Mouse (Mus musculus): Measurements from ENCODE around the gene Itga4. TPM values are rescaled to one million over a fixed set of nuclear protein-coding genes. Genes with fewer than 3 reads are reported as not detected.

The Itga4 gene
- total RNA-seq, 1 experiment from 2014 or later, result 1.2 TPM

DNA sequence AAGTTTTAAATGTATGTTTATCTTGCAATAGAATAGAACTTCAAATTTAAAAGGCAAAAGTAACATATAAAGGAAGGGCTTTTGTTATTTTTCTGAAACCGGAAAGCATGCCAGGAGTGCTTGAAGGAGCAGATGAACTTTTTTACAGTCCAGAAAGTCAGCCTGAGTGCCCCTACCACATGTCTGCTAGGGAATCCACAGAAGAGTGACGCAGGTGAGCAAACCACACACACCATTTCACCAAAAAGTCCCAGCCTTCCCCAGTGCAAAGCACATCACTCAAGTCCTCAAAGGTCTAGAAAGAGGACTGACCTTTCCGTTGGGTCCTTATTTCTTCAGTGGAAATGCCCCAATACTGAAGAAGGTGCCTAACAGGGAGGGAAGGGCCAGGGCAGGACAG, 11.3 kb downstream of the Itga4 start:
- no peak for DNase-seq

DNA sequence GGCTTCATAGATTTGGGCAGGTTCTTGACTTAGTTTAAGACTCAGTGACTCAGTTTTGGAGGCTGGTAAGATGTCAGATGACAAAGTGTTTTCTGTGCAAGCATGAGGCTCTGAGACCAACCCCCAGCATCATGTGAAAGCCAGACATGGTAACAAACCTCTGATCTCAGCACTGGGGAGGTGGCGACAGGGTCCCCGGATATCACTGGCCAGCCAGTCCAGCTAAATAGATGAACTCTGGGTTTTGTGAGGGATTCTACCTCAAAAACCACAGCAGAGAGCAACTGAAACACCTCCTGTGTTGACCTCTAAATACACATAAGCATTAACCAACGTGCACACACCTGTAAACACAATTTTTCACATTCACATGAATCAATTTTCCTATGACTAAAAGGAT, 12.0 kb downstream of the Itga4 start:
- DNase-seq, result no peak

- DNase-seq, result no peak
These were observed 13.6 kb downstream of the Itga4 start for GRCm38 (mm10) chr2:79268863-79269262.

- no peak for DNase-seq
These were observed 14.9 kb downstream of the Itga4 start for GRCm38 (mm10) chr2:79270034-79270535.

DNA sequence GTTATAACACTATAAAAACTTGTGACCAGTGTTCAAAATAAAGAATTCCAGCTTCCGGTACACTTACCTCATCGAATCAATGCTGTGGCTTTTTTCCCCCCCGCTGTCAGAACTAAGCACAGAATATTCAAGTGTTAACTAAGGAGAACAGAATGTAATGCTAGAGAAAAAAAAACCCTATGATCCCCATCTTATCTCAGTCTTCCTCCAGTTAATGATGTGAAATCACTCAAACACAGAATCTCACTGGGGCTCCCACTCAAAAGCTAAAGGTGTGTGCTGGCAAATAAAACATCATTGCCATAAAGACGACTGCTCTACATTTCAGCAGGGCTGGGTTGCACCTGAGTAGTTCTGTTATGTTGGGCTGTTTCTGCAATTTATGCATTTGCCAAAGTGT, 16.6 kb downstream of the Itga4 start:
- DNase-seq, result no peak

DNA sequence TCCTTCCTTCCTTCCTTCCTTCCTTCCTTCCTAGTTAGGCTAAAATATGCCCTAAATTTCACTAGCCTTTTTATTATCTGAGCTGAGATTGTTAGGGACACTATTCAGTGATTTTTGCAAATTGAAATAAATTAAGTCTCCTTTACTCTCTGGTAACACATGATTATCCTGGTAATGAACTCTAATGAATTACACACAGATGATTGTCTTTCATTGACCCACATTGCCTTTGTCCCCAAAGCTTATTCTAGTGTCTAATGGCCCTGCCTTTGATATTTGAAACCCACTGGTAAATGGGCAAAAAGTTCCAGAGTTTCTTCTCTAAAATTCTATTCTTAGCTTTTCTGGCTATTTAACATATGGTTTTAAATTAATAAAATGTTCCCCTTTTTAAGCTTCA, 23.4 kb downstream of the Itga4 start:
- DNase-seq, result no peak

- DNase-seq, result no peak
These were observed 29.0 kb downstream of the Itga4 start for GRCm38 (mm10) chr2:79284206-79284605.

- no peak for DNase-seq
These were observed 34.9 kb downstream of the Itga4 start for GRCm38 (mm10) chr2:79290149-79290548.

DNA sequence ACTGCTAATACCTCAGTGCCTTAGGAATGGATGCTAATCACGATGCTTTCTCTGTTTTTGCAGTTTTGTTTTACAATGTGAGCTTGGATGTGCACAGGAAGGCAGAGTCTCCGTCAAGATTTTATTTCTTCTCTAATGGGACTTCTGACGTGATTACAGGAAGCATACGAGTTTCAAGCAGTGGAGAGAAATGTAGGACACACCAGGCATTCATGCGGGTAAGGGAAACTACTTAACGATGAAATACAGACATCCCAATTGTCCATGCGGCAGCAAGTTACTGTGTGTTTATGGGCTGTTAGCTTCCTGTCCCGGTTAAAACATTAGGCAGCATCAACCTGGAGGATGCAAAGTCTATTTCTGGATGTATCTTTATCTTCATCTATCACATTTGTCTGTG, 36.7 kb downstream of the Itga4 start:
- no peak for DNase-seq

DNA sequence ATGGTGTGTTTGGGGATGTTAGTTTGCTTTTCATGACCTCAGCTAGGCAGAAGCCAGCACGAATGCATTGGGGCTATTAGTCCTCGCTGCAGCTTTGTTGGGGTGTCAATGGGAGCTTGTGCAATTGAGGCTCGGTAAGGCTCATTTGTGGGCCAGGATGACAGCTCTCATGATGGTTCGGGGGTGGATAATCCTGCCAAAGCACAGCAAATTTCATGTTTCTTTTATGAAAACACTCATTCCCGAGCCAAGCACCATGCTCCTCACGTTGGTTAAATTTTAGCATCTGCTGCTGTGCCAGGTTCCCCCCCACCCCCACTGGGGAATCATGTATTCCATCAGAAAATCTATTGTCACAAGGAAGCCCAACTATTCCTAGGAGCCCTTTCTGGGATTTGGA, 37.2 kb downstream of the Itga4 start:
- DNase-seq, result no peak

GRCm38 (mm10) chr2:79302398-79302797, 47.2 kb downstream of the Itga4 start:
- DNase-seq, result no peak

DNA sequence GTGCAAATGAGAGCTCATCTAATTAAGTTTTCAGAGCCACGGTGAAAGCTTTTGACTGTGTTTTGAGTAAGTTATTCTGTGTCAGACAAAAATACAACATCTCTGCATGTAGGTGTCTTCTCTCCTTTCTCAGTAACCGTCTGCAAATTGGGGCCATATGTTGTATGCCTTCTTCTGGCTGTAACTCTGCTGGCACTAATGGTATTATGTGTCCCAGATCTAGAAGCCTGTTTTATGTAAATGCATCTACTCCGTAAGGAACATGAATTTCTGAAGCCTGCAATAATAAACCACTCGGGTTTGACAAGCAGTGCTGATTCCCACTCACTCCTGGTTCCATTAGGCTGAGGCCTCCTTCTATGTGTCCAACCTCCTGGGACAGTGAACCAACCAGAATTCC, 52.3 kb downstream of the Itga4 start:
- no peak for DNase-seq

DNA sequence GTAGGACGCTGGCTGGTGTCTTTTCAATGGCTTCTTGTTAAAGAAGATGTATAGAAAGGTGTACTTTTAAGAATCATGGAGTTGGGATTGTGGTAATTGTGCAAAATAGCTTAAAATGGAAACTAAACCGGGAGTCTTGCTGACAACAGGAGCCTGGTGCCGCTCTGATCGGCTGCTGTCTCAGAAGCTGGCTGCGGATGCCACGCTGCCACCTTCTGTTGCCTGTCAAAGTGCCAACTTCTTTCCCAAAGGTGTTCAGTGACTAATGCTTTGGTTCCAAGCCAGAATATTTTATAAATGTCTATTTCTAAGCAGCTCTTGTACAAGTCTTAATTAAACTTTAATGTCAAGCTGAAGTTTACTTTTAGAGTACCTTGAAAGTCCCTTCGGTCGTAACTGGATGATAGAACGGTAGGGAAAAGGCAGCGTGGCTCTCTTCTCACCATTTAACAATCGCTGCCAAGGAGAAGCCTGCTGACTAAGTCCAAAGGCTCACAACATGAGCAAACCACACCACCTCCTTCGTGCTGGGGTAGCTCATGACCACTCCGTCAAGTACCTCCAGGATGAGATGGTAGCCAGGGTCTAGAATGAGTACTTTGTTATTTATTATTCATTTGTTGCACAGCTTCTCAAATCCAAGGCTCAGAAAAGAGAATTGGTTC, 54.4 kb downstream of the Itga4 start:
- no peak for DNase-seq

DNA sequence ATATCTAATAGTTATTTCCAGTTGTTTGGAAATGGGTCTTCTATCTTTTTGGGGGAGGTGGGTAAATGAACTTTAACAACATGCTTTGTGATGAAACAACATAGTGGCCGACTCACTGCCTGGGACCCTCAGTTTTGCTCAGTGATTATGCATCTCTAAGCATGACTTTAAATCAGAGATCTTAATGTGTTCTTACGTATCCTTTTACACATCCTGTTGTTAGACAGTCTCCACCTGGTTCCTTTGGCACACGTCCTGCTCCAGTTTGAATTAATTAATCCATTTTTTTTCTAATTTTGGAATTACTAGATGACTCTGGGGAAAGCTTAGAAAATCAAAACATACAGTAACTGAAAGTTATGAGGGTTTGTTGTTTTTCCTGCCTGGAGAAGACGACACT, 57.3 kb downstream of the Itga4 start:
- DNase-seq, result no peak

DNA sequence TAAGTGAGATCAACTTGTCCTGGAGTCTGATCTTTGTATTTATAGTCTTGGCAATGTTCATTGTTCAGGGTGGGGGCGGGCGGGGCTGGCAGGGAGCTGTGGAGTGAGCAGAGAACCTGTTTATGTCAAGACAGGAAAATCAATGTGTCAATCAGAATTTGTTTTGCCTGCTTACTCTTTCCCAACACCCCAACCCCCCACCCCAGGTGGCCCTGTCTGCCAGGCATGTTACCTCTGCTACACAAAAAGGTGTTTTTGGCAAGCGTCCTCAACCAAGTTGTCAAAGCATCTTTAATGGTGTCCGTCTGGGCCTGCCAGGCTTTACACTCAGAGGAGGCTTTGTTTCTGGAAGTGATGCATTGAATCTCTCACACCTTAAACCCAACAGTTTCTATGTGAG, 59.9 kb downstream of the Itga4 start:
- no peak for DNase-seq

DNA sequence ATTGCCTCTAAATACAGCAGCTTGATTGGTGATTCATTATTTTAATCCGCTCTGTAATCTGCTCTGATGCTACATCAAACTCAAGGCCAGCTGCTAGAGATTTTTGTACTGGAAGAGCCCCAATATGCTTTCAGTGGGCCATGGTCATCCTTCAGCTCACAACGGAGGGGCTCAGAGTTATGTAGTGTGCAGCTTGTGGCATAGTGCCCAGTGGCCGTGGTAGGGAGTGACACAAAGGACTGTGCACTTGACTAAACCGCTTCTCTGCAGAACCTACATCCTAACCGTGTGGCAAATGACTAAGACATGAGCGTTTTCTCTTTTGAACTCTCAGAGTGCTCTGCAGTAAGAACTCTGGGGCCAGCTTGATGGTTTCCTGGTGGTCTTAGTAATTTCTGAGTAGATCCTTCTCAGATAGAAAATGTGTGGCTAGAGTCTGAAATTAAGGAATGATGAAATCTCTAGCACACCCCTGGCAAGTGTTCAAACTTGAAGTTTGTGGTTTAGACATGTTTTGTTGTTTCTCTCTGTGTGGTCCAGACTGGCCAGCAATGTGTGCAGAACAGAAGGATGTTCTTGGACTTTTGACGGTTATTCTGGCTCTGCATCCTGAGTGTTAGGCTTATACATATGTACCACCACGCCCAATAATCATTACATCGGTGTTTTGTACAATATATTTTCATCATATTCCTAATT, 61.1 kb downstream of the Itga4 start:
- no peak for DNase-seq

- no peak for DNase-seq
These were observed 72.9 kb downstream of the Itga4 start for GRCm38 (mm10) chr2:79328079-79328478.

GRCm38 (mm10) chr2:79334661-79335060, 79.4 kb downstream of the Itga4 start:
- DNase-seq, result no peak

DNA sequence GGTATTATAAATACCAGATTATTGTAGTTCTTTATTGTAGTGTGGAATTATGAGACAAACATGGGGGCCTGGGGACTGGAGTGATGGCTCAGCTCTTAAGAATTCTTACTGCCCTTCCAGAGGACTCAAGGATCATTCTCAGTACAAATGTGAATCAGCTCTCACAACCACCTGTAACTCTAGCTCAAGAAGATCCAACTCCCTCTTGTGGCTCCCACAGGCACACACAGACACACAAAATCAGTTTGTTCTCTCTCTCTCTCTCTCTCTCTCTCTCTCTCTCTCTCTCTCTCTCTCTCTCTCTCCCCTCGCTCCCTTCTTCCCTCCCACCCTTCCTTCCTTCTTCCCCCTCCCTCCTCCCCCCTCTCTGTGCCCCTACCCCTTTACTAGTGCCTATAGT, 80.9 kb downstream of the Itga4 start:
- DNase-seq, result no peak

- DNase-seq, result no peak
These were observed 83.8 kb downstream of the Itga4 start for GRCm38 (mm10) chr2:79339003-79339402.

GRCm38 (mm10) chr2:79343115-79343514, 87.9 kb downstream of the Itga4 start:
- no peak for DNase-seq

GRCm38 (mm10) chr2:79351179-79352099, 96.2 kb downstream of the Itga4 start:
- no peak for DNase-seq

Measured in adrenal gland, postnatal 25 days (tissue).